12 mouse cellular contexts compared by ENCODE assay signal in genomic region chr12:113421716-113422595, GRCm38 (mm10).
"Had no signal": no experiment of that assay in that cellular context is flagged by ENCODE, and none has a peak within 500 bp of the region (broad histone marks: within the 10 kb centered on the region; RNA-seq: fewer than 3 reads in every experiment).

No protein-coding gene starts in this region.

- H3K27ac ChIP-seq: limb, embryonic 15.5 days; liver, embryonic 13.5 days; lung, embryonic 15.5 days; macrophage; neural tube, embryonic 13.5 days had no signal

- DNase-seq: kidney, adult 8-10 months; kidney, postnatal 25 days; liver, embryonic 13.5 days; liver, postnatal 0 days; lung, postnatal 14 days; right cerebral cortex, postnatal 14 days; thymus, adult 18-20 months had no signal

- H3K4me1 ChIP-seq: limb, embryonic 15.5 days; liver, embryonic 13.5 days; lung, embryonic 15.5 days; neural tube, embryonic 13.5 days had no signal

- H3K36me3 ChIP-seq: limb, embryonic 15.5 days; liver, embryonic 13.5 days; lung, embryonic 15.5 days; neural tube, embryonic 13.5 days had no signal

- H3K27me3 ChIP-seq: limb, embryonic 15.5 days; liver, embryonic 13.5 days; lung, embryonic 15.5 days; neural tube, embryonic 13.5 days had no signal

- H3K4me3 ChIP-seq: limb, embryonic 15.5 days; liver, embryonic 13.5 days; lung, embryonic 15.5 days; megakaryocyte, embryonic 14.5 days; neural tube, embryonic 13.5 days had no signal
